Mouse (Mus musculus) gastrocnemius, postnatal 14 days (tissue): ENCODE results near the gene Polr3f. TPM values are rescaled to one million over a fixed set of nuclear protein-coding genes. Genes with fewer than 3 reads are reported as not detected.

Experiments
- DNase-seq: peaks from one replicate; pipeline ENCODE4 v3.0.0; 2021; ENCODE audit warnings: mixed read lengths
- intact Hi-C: fragments of 180-260 bp; cut with DNase I; formaldehyde crosslinking; loops from one replicate; pipeline ENCODE4 v1.15.1; 2025; ENCODE audit warnings: low total_unique reads
- total RNA-seq, 2 experiments: library from RNA; stranded (reverse); gene quantifications; 2 replicates each; pipeline ENCODE4 v1.2.3; 2021

Polr3f gene
- total RNA-seq, 2 experiments from 2014 or later: 7.9 to 10.6 TPM

DNA sequence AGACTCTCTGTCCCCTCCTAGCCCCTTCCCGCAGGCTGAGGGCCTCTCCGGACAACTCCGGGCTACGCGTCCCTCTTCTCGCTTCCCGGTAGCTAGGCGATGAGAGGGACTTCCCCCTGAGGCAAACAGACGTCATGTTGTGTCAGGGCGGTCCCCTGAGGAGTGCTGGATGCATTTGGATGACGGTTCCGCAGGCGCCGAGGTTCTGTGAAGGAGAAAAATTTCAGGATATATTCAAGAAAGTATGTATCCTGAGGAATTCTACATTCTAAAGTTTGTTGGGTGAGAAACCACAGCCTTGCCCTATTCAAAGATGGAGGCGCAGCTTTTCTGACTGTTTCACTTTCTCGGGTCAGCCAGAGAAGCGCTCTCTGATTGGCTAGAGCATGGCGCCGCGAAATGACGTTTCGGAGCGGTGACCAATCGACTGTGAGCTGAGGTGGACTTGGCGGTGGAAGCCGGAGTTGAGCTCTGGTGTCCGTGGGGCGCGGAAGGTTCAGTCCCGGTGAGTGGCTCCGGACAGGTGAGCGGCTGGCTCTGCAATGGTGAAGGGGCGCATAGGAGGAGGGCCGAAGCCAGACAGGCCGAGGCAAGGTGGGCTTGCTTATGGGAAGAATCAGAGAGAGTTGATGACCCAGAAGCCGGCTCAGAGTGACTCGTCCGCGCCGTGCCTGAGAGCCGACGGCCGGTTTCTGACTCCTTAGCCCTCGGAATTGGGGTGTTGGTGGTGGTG lies 28.5 kb downstream of the Polr3f start, which contains the start of gene Sec23b:
Gene Sec23b, plus strand, starts transcription at position 410 of the 733 bp plus-strand sequence.
- intact Hi-C loops: no loop called here
- DNase-seq: peak; percentile 95

DNA sequence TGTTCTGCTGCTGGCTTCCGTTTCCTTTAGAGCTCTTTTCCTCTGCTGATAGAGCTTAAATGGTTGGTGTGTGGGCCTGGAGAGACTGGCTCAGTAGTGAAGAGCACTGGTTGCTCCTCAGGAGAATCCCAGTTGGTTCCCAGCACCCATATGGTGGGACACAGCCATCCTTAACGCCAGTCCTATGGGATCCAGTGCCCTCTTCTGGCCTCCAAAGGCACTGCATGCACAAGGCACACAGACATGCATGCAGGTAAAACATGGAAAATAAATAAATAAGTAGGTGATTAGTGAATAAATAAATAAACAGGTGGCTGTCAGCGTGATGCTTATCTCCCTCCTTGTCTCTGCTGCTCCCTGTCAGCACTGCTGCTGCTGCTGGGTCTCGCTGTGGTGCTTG lies 61.2 kb downstream of the Polr3f start:
- intact Hi-C loops: no loop called here
- DNase-seq: no peak

Other genes with a start within 250 kb of the Polr3f start
- gene Ovol2, start 195.6 kb upstream of the Polr3f start, total RNA-seq: not detected
- gene Kat14, start 158.7 kb upstream of the Polr3f start, total RNA-seq: 10 to 100 TPM; 15.4 to 18.8 TPM
- gene Pet117, start 158.7 kb upstream of the Polr3f start, total RNA-seq: 1 to 10 TPM; 5.7 to 6.5 TPM
- under 1 TPM; 0.47 to 0.84 TPM for gene Dzank1, start 304 bp upstream of the Polr3f start, total RNA-seq
- gene Rbbp9, start 23.2 kb downstream of the Polr3f start, total RNA-seq: 1 to 10 TPM; 7.4 to 7.9 TPM
- 10 to 100 TPM; 11.1 to 14.1 TPM for gene Sec23b, start 28.5 kb downstream of the Polr3f start, total RNA-seq
- gene Smim26, start 66.3 kb downstream of the Polr3f start, total RNA-seq: 10 to 100 TPM; 48.2 to 59.3 TPM
- gene Dtd1, start 72.2 kb downstream of the Polr3f start, total RNA-seq: 10 to 100 TPM; 12.1 to 12.5 TPM